Mouse (Mus musculus) forelimb bud, embryonic 11.5 days (tissue): ENCODE measurements around the gene Abca8a.
A peak's percentile ranks its signal among the peaks of the same experiment; 100 is the strongest.

Experiments used
- DNase-seq: peaks from one replicate; pipeline ENCODE4 v3.0.0-alpha.2; 2012; ENCODE audit warnings: low read depth, low spot score

The Abca8a gene

DNA sequence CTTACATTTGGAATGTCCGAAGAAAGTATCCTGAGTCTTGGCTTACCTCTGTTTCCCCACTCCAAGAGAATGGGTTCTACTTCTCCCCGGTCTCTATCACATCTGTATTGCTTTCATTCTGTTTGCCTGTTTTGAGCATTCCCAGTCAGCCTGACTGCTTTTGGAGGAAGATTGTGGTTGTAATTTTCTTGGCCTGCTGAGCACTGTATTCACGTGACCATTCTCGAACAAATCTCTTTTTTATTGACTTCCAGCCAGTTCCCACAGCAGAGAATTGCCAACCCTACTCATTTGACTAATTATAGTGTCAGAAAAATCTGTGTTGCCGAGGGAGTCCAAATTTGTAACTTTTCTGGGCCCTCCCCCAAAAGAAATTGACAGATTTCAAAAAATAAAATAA, at the start of gene Abca8a:
Abca8a (minus strand) TSS at position 121 of the 400 bp plus-strand sequence.
- no peak for DNase-seq

DNA sequence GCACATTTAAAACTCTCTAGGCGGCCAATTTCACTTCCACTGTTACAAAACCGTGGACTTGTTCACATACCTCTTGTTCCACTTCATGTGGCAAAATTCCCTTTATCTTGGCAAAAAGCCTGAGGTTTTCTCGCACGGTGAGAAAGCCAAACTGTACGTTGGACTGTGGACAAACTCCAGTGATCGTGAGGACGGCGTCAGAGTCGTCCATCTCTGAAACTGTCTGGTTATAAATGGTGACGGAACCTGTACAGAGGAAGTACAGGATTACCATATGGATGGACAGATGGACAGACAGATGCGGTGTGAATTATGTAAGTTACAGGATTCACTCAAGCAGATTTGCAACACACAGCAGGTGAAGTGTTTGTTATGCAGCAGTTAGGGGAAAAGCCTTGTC, 49.6 kb upstream of the Abca8a start:
- DNase-seq, result no peak

DNA sequence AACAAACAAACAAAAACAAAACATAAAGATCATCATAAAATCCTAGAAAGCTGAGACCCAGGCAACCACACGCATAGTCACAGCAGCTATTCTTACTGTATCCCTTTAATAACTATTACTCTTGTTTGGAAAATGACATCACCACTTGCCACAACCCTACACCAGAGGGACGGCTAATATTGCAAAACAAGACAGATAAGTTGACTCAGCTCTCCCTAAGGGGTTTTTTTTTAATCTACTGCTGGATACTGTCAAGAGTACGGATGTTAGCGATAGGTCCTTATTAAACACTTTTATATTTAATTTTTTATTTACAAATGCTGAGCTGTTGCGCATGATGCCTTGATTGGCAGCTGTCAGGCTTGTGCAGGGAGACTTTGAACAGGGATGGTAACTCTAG, 35.0 kb upstream of the Abca8a start:
- DNase-seq, result no peak

DNA sequence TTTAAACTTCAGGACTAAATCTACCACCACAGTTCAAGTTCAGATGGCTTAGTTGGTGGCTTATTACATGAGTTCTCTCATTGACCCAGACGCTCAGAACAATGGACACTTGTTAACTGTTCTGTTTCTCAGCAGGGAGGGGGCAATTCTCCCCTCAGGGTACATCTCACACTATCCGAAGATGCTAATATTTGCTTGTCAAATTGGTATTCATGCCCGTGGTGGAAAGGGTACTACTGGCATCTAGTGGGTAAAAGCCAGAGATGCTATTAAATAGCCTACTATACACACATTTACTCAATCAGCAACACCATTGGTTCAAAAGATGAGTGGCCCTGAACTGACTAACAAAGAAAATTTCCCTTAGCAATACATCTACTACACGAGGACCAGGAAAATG, 15.4 kb upstream of the Abca8a start:
- DNase-seq, result no peak

DNA sequence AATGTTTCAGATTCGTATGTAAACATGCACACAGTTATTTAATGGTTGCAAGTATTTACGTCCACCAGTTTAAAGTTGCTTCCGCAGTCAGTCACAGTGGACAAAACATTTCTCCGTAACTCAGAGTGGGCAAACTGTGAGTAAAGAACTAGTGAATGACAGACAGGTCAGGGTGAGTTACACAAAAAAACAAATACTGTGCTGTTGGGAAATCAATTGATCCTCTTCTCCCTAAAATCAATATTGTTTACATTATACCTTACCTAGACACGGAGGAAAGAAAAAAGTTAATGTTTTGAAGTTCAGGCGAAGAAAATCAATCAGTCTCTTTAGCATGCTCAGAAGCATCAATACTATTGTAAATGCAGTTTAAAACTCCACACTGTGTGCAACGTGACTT, 5.7 kb upstream of the Abca8a start:
- DNase-seq, result no peak

DNA sequence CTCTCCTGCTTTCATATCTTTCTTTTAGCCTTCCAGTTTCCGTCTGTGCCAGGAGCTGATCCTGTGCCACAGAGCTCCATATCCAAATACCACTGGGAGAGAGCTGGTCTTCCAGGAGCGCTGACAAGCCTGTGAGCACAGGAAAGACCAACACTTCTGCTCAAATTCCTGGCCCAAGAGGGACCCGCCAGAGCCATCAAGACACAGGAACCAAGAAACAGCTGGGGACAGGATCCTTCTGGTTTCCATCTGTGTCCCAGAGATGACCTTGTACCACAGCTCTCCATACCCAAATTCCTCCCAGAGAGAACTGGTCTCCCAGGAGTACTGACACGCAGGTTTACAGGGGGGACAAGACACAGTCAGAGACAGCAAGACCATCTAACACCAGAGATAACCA, 3.1 kb upstream of the Abca8a start:
- no peak for DNase-seq

DNA sequence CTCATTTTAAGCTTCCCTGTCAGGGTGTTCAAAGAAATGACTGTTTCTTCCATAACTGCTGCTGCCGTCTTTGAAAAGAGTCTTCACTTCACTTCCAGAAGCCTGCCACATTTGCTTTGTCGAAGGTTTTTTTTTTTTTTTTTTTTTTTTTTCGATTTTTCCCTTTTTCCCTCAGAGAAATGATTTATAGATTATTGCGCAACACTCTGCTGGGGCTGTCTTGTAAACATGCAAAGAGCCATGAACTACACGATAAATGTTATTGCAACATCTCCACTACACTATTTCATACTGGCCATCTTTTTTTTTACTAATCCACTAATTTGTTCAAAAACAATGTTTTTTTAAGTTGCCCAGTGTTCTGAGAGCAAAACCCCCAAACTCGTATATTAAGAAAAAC, 1.7 kb upstream of the Abca8a start:
- no peak for DNase-seq

DNA sequence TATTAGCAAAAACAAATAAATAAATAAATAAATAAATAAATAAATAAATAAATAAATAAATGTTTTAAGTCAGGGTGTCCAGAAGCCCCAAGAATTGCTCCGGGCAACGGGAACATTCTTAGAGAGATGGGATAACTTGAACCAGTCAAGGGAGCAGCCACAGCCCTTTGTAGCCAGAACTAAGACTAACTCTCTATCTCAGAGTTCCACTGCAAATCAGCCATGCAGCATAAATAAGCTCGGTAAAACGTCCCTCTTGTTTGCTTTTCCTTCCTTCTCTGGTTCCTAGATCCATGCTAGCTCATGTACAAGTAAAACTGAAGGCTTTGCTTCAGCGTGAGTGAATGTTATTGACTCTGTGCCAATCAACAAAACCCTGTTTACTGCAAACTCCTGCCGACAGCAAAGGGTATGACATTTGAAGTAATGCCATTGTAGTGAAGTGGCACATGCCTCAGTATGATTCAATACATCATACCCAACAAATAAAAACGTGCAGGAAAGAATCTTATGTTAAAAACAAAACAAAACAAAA, 865 bp downstream of the Abca8a start:
- DNase-seq, result no peak

DNA sequence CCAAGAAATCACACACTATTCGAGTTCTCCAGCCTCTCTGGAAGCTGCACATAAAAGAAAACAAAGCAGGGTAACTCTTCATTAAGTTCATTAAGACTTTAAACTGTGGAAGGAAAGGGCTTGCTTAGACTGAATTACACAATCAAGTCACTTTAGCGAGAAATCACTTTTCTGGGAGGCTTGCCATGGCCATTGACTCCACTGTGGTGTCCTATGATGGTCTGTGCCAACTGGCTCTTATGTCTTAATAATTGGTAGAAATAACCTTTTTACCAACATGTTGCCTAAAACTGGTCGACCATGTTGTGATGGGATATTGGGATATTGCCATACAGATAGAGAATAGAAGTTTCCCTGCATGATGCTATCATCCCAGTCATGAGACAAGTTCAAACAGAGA, 1.5 kb downstream of the Abca8a start:
- DNase-seq, result no peak

DNA sequence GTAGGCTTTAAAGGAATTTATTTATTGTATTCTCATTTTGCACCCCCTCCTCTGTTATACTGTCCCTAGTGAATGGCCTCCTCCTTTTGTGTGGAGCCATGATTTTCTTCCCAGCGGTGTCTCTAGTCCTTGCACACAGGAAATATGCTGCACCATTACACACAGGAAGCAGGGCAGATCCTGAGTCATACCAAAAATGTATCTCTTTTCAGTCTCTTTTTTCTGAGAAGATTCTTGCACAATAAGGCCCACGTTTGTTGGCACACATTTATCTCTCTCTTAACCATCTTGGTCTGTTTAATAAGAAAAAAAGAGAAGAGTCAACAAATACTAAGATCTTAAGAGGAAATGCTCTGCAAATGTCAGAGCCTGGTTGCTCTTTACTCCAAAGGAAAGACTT, 4.5 kb downstream of the Abca8a start:
- DNase-seq, result no peak

DNA sequence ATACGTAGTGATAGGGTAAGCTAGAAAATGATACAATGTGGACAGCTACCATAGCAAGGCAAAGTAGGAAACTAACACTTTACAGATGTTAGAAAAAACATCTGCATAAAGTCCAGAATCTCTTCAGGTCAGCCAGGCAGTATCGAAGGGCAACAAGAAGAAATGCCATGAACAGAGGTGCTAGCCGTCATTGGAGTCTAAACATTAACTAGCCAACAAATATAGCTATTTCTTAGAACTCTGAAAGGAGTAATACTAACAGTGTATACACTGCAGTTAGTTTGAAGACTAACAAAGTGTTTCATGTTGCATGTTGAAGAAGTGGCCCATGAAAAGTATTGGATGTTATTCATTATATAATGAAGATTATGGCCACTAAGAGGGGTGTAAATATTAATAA, 23.6 kb downstream of the Abca8a start:
- no peak for DNase-seq

DNA sequence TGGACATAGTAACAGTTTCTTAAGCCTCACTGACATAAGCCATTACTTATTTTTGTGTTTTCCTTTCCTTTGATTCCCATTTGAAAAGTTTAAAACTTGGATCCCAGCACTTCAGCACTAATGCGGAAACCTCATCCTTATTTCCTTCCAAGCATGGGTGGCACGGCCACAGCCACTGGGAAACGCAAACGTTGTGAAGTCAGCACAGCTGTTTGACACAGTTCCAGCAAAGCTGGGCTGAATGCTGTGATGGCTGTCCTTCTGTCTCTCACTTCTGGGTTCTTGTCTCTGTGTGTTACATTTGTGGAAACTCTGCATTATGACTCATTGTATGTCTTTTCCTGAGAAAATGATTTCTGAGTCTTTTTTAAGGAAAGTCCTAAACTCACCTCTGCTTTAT, 34.7 kb downstream of the Abca8a start:
- no peak for DNase-seq

DNA sequence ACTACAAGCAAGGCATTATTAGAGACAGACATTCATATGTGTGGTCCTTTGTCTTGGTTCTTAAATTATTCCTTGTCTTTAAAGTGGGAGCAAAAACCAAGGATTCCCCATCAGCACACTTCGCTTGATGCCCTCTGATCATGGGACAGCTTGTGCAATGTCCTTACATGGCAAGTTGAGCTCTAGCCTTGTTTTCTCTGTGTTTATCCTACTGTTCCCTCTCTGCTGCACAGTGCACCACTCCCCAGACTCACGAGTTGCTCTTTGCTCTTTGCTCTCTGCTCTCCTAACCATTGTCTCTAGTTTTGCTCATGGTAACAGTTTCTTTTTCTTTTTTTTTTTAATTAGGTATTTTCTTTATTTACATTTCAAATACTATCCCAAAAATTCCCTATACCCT, 35.7 kb downstream of the Abca8a start:
- no peak for DNase-seq

DNA sequence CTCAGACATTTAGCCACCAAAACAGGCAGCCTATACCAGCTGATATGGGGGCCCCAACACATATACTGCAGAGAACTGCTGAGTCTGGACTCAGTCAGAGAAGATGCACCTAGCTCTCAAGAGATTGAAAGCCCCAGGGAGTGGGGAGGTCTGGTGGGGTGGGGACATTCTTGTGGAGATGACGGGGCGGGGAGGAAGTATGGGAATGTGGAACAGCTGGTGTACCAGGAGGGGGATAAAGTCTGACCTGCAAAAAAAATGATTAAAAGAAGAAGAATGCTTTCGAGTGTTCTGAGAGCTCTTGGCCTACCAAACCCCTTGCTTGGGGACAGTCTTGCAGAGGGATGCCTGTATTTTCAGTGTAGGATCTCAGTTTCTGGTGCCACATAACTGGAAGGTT, 42.1 kb downstream of the Abca8a start:
- no peak for DNase-seq

DNA sequence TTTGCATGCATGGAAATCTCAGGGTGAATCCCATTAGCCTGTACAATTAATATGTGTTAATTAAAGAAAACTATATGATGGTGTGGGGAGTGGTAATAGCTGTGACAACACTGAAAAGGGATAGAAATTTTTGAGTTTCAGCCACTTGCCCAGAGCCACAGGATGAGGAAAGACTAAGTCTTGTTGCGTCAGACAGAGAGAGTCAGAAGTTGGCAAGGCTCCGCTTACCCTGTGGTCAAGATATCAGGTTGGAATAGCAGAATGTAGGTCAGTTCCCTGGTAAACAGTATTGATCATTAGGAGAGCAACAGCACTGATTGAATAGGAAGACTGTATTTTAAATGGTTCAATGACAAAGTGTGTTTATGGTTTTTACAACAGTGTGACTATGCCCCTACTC, 58.0 kb downstream of the Abca8a start:
- DNase-seq, result no peak

DNA sequence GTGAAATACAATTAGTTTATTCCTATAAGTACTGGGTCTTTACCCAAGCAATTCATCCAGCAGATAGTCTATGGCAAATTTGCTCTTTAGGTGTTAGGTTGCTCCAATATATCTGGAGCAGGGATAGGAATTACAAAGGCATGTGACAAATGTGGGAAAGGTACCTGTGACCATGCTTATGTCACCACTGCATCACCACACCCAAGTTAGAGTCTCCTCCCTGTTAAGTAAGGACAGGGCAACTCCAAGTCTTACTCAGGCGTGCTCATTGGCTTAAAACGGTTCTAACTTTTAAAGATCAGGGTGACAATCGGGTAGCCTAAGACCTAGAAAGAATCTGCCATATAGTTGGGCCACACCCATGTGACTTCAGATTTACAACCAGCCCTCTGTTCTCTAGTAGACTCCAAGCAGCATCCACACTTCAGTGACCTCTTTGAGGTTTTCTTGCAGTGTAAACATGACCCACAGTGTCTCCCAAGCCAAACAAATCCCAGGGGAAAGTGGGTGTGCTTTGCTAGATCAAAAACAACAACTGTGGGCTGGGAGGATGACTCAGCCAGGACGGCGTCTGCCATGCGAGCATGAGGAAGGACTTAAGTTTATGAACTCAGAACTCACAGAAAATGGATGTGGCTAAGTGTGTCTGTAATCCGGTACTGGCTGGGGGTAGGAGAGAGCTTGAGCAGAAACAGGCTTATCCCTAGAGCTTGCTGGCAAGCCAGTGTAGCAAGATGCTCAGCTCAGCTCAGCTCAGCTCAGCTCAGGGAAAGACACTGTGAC, 66.7 kb downstream of the Abca8a start:
- DNase-seq, result no peak

DNA sequence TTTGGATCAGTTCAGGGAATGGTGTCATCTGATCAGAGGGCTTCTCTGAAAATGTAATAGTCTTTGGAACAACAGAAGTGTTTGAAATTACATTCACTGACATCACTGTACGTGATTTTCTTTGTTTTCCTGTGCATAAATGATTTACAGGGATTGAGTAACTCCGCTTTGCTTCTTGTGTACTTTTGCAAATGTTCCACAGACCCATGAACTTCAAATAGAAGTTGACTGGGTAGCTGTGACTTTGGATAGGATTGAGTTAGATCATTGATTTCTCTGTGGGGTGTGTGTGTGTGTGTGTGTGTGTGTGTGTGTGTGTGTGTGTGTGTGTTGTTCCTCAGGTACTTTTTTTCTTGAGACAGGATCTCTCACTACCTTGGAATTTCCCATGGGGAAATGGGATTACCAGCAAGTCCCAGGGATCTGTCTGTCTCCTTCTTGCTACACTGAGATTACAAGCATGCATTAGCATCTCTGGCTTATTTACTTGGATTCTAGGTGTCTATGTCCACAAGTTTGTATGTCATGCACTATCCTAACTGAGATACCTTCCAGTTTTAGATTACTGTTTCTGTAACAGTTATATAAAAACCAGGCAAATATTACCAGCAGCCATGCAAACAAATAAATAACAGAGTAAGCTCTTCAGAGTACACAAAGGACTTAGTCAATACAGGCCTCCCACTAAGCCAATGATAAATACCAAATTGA, 84.8 kb downstream of the Abca8a start:
- no peak for DNase-seq

DNA sequence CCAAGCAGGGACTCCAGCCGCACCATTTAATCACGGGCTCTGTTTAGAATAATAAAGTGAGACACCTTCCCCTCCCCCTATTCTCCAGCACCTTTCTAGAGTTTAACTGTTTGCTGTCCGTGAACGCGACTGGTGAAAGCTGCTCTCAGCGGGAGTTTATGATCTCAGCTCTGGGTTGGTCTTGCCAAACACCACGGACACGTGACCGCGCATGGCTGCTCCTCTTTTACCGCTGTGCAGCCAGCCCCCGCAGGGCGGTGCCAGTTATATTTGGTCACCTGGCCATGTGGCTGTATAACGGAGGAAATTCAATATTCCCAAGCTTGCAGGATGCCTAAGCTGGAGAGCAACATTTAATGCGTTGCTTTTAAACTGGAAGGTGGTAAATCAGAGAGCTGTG, 100.2 kb downstream of the Abca8a start, which contains the start of gene Abca8b:
Abca8b (minus strand) TSS at position 222 of the 400 bp plus-strand sequence.
- peak; percentile 91 for DNase-seq

DNA sequence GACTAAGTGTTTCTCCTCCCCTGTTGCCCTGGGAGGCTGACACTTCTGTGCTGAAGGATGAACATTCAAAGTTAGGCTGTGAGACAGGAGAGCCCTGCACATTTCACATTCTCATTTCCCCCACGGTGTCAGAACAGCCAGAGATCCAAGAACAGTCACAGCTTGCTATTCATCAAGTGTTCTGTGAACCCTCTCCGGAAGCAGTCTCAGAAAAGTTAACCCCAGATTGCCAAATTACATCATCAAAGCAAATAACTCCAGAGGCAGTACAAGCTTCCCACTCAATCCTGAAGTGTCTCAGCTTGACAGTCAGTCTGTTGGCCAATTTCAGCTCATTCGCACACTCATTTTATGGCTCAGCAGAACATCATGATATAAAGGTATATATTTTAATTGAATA, 100.8 kb downstream of the Abca8a start:
- DNase-seq, result peak; percentile 54

DNA sequence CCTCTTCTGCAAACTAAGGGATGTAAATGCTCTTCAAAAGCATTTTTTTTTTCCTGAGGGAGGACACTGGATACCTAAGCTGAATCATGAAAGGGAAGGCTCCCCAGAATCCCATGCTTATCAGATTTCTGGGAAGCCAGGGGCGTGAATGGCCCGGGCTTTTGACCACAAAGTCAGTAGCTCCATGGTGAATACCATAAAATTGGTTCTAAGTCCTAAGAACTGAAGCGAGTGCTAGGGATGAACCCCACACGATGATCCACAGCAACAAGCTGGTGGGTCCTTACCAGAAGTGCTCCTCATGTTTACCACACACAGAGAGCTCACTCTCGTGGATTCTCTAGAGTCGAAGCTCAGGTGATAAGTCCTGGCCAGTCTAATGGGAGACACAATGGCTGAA, 101.8 kb downstream of the Abca8a start:
- DNase-seq, result no peak

DNA sequence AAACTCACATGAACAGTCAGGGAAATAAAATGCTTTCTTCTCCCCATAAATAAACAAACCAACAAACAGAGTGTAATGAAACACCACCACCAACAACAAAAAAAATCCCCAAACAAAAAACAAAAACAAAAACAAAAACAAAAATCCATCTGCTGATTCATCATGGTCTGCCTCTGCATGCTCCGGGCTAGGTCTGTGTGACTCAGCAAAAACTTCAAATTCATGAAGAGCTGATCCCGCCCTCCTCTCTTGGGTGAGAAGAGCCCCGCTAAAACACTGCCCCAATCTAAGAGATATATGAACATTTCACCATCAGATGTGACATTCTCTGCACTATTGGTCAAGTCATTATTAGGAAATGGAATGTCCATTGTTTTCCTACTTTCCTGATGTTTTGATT, 104.5 kb downstream of the Abca8a start:
- DNase-seq, result no peak

DNA sequence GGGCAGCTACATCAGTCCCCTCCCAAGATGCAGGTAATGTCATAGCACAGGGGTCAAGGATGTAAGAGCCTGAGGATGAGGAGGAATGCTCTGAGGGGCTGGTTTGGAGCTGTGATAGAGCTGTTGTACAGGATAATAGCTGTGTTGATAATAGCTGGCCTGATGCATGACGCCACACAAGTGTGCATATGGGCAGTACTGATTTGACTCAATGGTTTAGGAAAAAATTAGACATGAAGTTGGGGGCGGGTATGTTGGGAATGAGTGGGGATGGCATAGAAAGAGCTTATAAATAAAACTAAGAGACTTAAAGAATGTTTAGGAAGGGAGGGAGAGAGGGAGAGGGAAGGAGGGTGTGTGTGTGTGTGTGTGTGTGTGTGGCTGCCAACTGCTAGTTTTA, 105.5 kb downstream of the Abca8a start:
- no peak for DNase-seq

DNA sequence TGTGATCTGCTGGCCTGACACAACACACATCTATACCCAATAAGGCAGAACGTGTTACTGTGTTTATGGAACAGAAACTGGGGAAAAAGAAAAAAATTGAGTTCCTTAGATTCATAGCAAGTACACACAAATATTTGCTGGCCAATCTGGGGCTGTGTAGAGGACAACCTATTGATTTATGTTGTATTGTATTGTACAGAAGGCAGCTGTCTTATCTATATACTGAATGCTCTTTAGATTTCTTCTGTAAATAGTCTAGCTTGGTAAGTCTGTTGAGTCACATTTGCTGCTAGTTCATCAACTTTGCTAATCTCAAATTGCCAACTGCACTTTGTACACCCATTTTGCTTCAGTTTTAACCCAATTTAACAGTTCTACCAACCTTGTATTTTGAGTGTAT, 107.6 kb downstream of the Abca8a start:
- DNase-seq, result no peak
